Mouse (Mus musculus) liver, postnatal 0 days (tissue): ENCODE data around the gene Cmah.

Source experiments
- CTCF ChIP-seq: sonication (generic); IDR thresholded peaks from 2 replicates; pipeline ENCODE4 v1.5.1; 2016; ENCODE audit warnings: antibody characterized with exemption, low read depth
- EP300 ChIP-seq: IDR thresholded peaks from 2 replicates; pipeline ENCODE4 v1.6.1; 2016; ENCODE audit warnings: antibody characterized with exemption, low read depth, mild to moderate bottlenecking

DNA sequence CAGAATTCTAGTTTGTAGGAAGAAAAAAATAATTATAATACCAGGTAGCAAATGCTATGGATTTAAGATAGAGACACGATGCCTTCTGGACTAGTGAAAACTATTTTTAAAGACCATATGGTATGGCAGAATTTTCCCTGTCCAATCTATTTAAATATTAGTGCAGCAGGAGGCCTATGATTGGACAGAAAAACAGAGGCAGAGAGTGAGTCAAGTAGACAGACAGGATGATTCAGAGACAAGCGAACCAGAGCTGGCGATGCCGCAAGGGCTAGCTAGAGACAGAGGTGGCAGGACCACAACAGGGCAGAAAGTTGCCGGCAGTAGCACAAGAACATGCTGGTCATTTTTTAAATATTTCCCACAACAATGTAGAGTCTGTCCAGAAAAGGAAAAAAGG, 126.5 kb downstream of the Cmah start:
- TF ChIP-seq CTCF (no peak), EP300 (no peak)
